Mouse (Mus musculus) bone marrow, adult 2 months (tissue): Measurements from ENCODE around the gene Prpf40b. TPM values are rescaled to one million over a fixed set of nuclear protein-coding genes. Genes with fewer than 3 reads are reported as not detected.
"Not testable (repeated sequence)": the region's sequence is repeated elsewhere in the genome, so short reads cannot be mapped to it uniquely, and the experiment has no call there.

ENCODE experiments used
- H3K27ac ChIP-seq: fragments of 200-500 bp; 2 replicates; pipeline ENCODE4 v1.5.1; 2012; ENCODE audit warnings: low read depth, mild to moderate bottlenecking, control low read depth, inconsistent platforms, low read length; ENCODE audit not compliant: control insufficient read depth, poor library complexity, insufficient read depth
- H3K4me1 ChIP-seq: fragments of 200-500 bp; 2 replicates; pipeline ENCODE4 v1.6.1; 2011; ENCODE audit warnings: low read length; ENCODE audit not compliant: control insufficient read depth, insufficient read depth
- H3K4me3 ChIP-seq: fragments of 200-500 bp; replicated peaks from 2 replicates; pipeline ENCODE3; 2011; ENCODE audit warnings: mild to moderate bottlenecking, low read depth, low read length, control low read depth; ENCODE audit not compliant: control insufficient read depth
- CTCF ChIP-seq: fragments of 200-500 bp; IDR thresholded peaks from 2 replicates; pipeline ENCODE4 v1.5.1; 2011; ENCODE audit warnings: low read length, control low read depth; ENCODE audit not compliant: control insufficient read depth, insufficient read depth
- POLR2A ChIP-seq: fragments of 200-500 bp; IDR thresholded peaks from 2 replicates; pipeline ENCODE4 v1.6.1; 2011; ENCODE audit warnings: low read depth, mild to moderate bottlenecking, control low read depth, low read length, borderline replicate concordance; ENCODE audit not compliant: control insufficient read depth
- WGBS: fragments of 180-500 bp; shearing (Covaris S2); methylation state at CpG from one replicate; pipeline ENCODE4 v1.1.7; 2018; 5-methylcytosine and 5-hydroxymethylcytosine counted together
- polyA plus RNA-seq: library from polyadenylated mRNA; stranded (reverse); fragments of >200 nt; gene quantifications from 2 replicates; pipeline ENCODE4 v1.2.4, GENCODE M21; 2011; ENCODE audit warnings: low replicate concordance; ENCODE audit not compliant: missing spikeins, insufficient read depth, insufficient read length

Prpf40b gene
- 7.9 and 16.0 TPM in 2 replicates for polyA plus RNA-seq

- Histone ChIP-seq H3K4me1 (no peaks in the 10 kb centered on the region), H3K27ac (no peak within 1 kb of the TSS; the same call in 1 of the 2 replicates), H3K4me3 (peak within 1 kb of the TSS; percentile 65)
- WGBS, result under 1% methylated on average over 64 of the region's 64 CpGs
- TF ChIP-seq POLR2A (no peak; the same call in 1 of the 2 replicates), CTCF (0 out of 2 replicates have a peak, but pooled peaks have one; percentile 12)
Observed at GRCm38 (mm10) chr15:99294813-99295374, at the start of gene Prpf40b. Gene Prpf40b (plus strand): TSS chr15:99295087.

- not testable (repeated sequence) for H3K4me1 ChIP-seq, H3K27ac ChIP-seq, H3K4me3 ChIP-seq
- 81% methylated on average over 6 of the region's 6 CpGs for WGBS
Observed at GRCm38 (mm10) chr15:99246736-99247135, 48.2 kb upstream of the Prpf40b start.

- WGBS, result 91% methylated on average over 9 of the region's 9 CpGs
- peaks cover 1% of the 10 kb centered on the region; the same call in 1 of the 2 replicates for H3K4me1 ChIP-seq
- TF ChIP-seq CTCF, result no peak
- TF ChIP-seq POLR2A, result no peak
- H3K4me3 ChIP-seq, result no peak overlapping the region
- no peak overlapping the region for H3K27ac ChIP-seq
Observed at GRCm38 (mm10) chr15:99248972-99249371, 45.9 kb upstream of the Prpf40b start.

GRCm38 (mm10) chr15:99249938-99250337 lies 44.9 kb upstream of the Prpf40b start:
- 88% methylated on average over 11 of the region's 11 CpGs for WGBS
- TF ChIP-seq POLR2A (no peak), CTCF (no peak)
- H3K27ac ChIP-seq, result no peak overlapping the region

GRCm38 (mm10) chr15:99251111-99251510 lies 43.8 kb upstream of the Prpf40b start:
- H3K4me3 ChIP-seq, result peak overlapping the region; percentile 63
- H3K27ac ChIP-seq, H3K4me1 ChIP-seq: not testable (repeated sequence)
- 2% methylated on average over 14 of the region's 15 CpGs for WGBS

More at GRCm38 (mm10) chr15:99249938-99250337, 44.9 kb upstream of the Prpf40b start:
- peaks cover 3% of the 10 kb centered on the region; the same call in 1 of the 2 replicates for H3K4me1 ChIP-seq
- no peak overlapping the region for H3K4me3 ChIP-seq

- WGBS, result under 1% methylated on average over 52 of the region's 52 CpGs
- H3K27ac ChIP-seq, result peak within 1 kb of the TSS; percentile 96
- peaks cover 3% of the 10 kb centered on the region; the same call in 1 of the 2 replicates for H3K4me1 ChIP-seq
- no peak for TF ChIP-seq CTCF
- 0 out of 2 replicates have a peak, but pooled peaks have one; percentile 25 for TF ChIP-seq POLR2A
- peak within 1 kb of the TSS; percentile 96 for H3K4me3 ChIP-seq
Observed at GRCm38 (mm10) chr15:99251626-99252380, 43.1 kb upstream of the Prpf40b start, which contains the start of gene Mcrs1. Gene Mcrs1 (minus strand): TSS chr15:99251961.

- Histone ChIP-seq H3K4me3 (peak overlapping the region; percentile 96), H3K27ac (peak overlapping the region; percentile 96), H3K4me1 (peaks cover 3% of the 10 kb centered on the region; the same call in 1 of the 2 replicates)
- no peak for TF ChIP-seq POLR2A
- no peak for TF ChIP-seq CTCF
- WGBS, result 3% methylated on average over 22 of the region's 22 CpGs
Observed at GRCm38 (mm10) chr15:99252381-99253174, 42.3 kb upstream of the Prpf40b start.

- H3K27ac ChIP-seq, H3K4me3 ChIP-seq: not testable (repeated sequence)
- 41% methylated on average over 2 of the region's 2 CpGs for WGBS
Observed at GRCm38 (mm10) chr15:99253175-99253479, 41.8 kb upstream of the Prpf40b start.

More at GRCm38 (mm10) chr15:99253175-99253479, 41.8 kb upstream of the Prpf40b start:
- H3K4me1 ChIP-seq, result not testable (repeated sequence)
